Mouse (Mus musculus) liver, postnatal 0 days (tissue): ENCODE measurements at regions not wholly inside any gene's neighbourhood (a gene's known extent, or its start where the extent isn't known, plus 50 kb on each side); places are given as distances from the start of the nearest gene placed in this dataset.

ENCODE experiments used
- CTCF ChIP-seq: sonication (generic); IDR thresholded peaks from 2 replicates; pipeline ENCODE4 v1.5.1; 2016; ENCODE audit warnings: antibody characterized with exemption, low read depth
- EP300 ChIP-seq: IDR thresholded peaks from 2 replicates; pipeline ENCODE4 v1.6.1; 2016; ENCODE audit warnings: antibody characterized with exemption, low read depth, mild to moderate bottlenecking

DNA sequence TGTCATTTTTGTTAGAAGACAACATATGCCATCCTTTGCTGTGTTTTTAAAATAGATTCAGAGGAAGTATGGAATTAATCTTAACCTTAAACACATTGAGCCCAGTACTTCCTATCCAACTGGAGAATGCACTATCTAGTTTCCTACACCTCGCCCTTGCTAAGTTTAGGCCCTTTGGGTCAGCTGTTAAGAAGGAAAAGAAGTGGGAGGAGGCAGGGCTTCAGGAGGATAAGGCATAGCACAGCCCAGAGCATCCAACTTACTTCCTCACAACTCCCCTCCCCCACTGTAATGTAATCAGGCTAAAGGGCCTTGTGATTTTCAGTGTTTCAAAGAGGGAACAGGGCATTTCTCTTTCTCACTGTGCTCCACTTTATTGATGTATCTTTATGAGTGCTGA lies 88.7 kb upstream of the Vav3 start:
- no peak for TF ChIP-seq CTCF
- peak; percentile 70 for TF ChIP-seq EP300
